Mouse (Mus musculus): ENCODE results near the gene Mroh2a. TPM values are rescaled to one million over a fixed set of nuclear protein-coding genes. Genes with fewer than 3 reads are reported as not detected.

Gene Mroh2a
- polyA plus RNA-seq, 1 experiment from 2014 or later, result 0.62 TPM

- Histone ChIP-seq H3K4me3 (ENCODE audit: control insufficient read depth in 1 of 2, insufficient read depth in 1 of 2, low read depth in 1 of 2, low read length in 2 of 2) (no peak overlapping the region), H3K9me3 (ENCODE audit: control insufficient read depth, low read length) (peaks cover 95% of the 10 kb centered on the region), H3K27me3 (ENCODE audit: control insufficient read depth, insufficient read depth, low read length) (no peaks in the 10 kb centered on the region), H3K4me1 (ENCODE audit: control insufficient read depth in 2 of 2, insufficient read depth in 2 of 2, low read length in 2 of 2) (no peaks in the 10 kb centered on the region), H3K4me2 (ENCODE audit: low read length) (no peak overlapping the region), H3K36me3 (ENCODE audit: control insufficient read depth, insufficient read depth, low read length) (no peaks in the 10 kb centered on the region), H3K27ac (replicated peaks in 1 of 2; ENCODE audit: control insufficient read depth in 1 of 2, insufficient read depth in 1 of 2, low read depth in 2 of 2, low read length in 2 of 2) (no peak overlapping the region), H3K9ac (ENCODE audit: low read length) (no peak overlapping the region)
- no peak for ATAC-seq (ENCODE audit: insufficient number of reproducible peaks, insufficient read depth, low FRiP score, low read depth)
- WGBS, result 69% methylated on average over 7 of the region's 7 CpGs
Observed at GRCm38 (mm10) chr1:88249596-88249995, 22.8 kb downstream of the Mroh2a start.

DNA sequence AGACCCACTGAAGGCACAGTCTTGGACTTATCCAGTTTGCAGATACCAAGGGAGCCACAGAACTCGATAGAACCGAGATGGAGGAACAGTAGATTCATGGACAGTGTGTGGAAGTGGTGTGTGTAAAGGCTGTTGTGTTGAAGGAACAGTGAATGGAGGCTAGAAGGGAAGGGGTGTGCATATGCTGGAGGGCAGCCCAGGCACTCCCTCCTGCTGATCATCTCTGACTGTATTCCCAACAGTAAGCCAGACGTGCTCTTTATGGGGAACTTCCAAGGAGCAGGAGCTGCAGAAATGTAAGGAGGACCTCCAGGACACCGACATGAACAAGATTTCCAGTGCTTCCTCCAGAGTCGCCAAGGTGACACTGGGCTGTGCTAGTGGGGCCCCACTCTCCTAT, 23.2 kb downstream of the Mroh2a start:
- no peak overlapping the region for H3K27ac ChIP-seq (replicated peaks in 1 of 2; ENCODE audit: control insufficient read depth in 1 of 2, insufficient read depth in 1 of 2, low read depth in 2 of 2, low read length in 2 of 2)
- no peak overlapping the region for H3K4me2 ChIP-seq (ENCODE audit: low read length)
- peaks cover 95% of the 10 kb centered on the region for H3K9me3 ChIP-seq (ENCODE audit: control insufficient read depth, low read length)
- WGBS, result 70% methylated on average over 5 of the region's 5 CpGs
- no peak overlapping the region for H3K9ac ChIP-seq (ENCODE audit: low read length)
- H3K27me3 ChIP-seq (ENCODE audit: control insufficient read depth, insufficient read depth, low read length), result no peaks in the 10 kb centered on the region
- H3K4me3 ChIP-seq (ENCODE audit: control insufficient read depth in 1 of 2, insufficient read depth in 1 of 2, low read depth in 1 of 2, low read length in 2 of 2), result no peak overlapping the region
- no peaks in the 10 kb centered on the region for H3K36me3 ChIP-seq (ENCODE audit: control insufficient read depth, insufficient read depth, low read length)
- no peak for ATAC-seq (ENCODE audit: insufficient number of reproducible peaks, insufficient read depth, low FRiP score, low read depth)
- no peaks in the 10 kb centered on the region for H3K4me1 ChIP-seq (ENCODE audit: control insufficient read depth in 2 of 2, insufficient read depth in 2 of 2, low read length in 2 of 2)

GRCm38 (mm10) chr1:88253106-88253505, 26.3 kb downstream of the Mroh2a start:
- Histone ChIP-seq H3K9ac (ENCODE audit: low read length) (no peak overlapping the region), H3K4me2 (ENCODE audit: low read length) (no peak overlapping the region), H3K36me3 (ENCODE audit: control insufficient read depth, insufficient read depth, low read length) (no peaks in the 10 kb centered on the region), H3K4me3 (ENCODE audit: control insufficient read depth in 1 of 2, insufficient read depth in 1 of 2, low read depth in 1 of 2, low read length in 2 of 2) (no peak overlapping the region), H3K27me3 (ENCODE audit: control insufficient read depth, insufficient read depth, low read length) (no peaks in the 10 kb centered on the region), H3K9me3 (ENCODE audit: control insufficient read depth, low read length) (peaks cover 87% of the 10 kb centered on the region), H3K27ac (replicated peaks in 1 of 2; ENCODE audit: control insufficient read depth in 1 of 2, insufficient read depth in 1 of 2, low read depth in 2 of 2, low read length in 2 of 2) (no peak overlapping the region), H3K4me1 (ENCODE audit: control insufficient read depth in 2 of 2, insufficient read depth in 2 of 2, low read length in 2 of 2) (no peaks in the 10 kb centered on the region)
- WGBS, result 70% methylated on average over 8 of the region's 8 CpGs
- no peak for ATAC-seq (ENCODE audit: insufficient number of reproducible peaks, insufficient read depth, low FRiP score, low read depth)

- Histone ChIP-seq H3K9me3 (ENCODE audit: control insufficient read depth, low read length) (peaks cover 82% of the 10 kb centered on the region), H3K27me3 (ENCODE audit: control insufficient read depth, insufficient read depth, low read length) (no peaks in the 10 kb centered on the region), H3K4me3 (ENCODE audit: control insufficient read depth in 1 of 2, insufficient read depth in 1 of 2, low read depth in 1 of 2, low read length in 2 of 2) (no peak overlapping the region), H3K4me2 (ENCODE audit: low read length) (no peak overlapping the region), H3K9ac (ENCODE audit: low read length) (no peak overlapping the region), H3K27ac (replicated peaks in 1 of 2; ENCODE audit: control insufficient read depth in 1 of 2, insufficient read depth in 1 of 2, low read depth in 2 of 2, low read length in 2 of 2) (no peak overlapping the region), H3K4me1 (ENCODE audit: control insufficient read depth in 2 of 2, insufficient read depth in 2 of 2, low read length in 2 of 2) (no peaks in the 10 kb centered on the region), H3K36me3 (ENCODE audit: control insufficient read depth, insufficient read depth, low read length) (no peaks in the 10 kb centered on the region)
- no peak for ATAC-seq (ENCODE audit: insufficient number of reproducible peaks, insufficient read depth, low FRiP score, low read depth)
- 61% methylated on average over 6 of the region's 6 CpGs for WGBS
Observed at GRCm38 (mm10) chr1:88253540-88253939, 26.8 kb downstream of the Mroh2a start.

DNA sequence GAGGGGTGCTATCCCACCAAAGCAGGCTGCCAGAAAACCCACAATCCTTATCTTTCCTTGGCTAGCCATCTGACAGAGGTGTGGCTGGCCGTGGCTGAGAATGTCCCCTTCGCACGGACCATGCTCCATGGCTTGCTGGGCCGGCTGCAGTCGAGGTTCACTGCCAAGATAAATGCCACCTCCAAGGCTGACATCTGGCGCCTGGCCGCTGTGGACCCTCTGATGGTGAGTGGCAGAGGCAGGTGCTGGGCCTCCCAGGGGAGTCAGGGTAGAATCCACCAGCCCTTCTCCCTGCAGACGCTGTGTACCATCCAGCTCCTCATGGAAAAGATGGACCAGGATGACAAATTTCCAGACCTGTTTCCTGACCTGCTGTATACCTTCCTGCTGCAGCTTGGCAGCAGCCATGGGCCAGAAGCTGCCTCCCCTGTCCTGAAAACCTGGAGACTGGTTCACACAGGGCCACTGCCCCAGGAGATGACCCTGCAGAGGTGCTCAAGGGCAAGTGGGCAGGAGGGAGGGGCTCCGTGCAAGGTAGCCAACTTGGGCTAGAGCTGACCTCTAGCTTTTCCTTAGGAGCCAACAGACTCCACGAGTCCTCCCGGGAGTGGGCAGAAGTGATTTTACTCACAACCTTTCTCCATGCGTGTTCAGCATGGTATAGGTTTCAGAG, 28.1 kb downstream of the Mroh2a start:
- H3K27ac ChIP-seq (replicated peaks in 1 of 2; ENCODE audit: control insufficient read depth in 1 of 2, insufficient read depth in 1 of 2, low read depth in 2 of 2, low read length in 2 of 2), result no peak overlapping the region
- H3K4me3 ChIP-seq (ENCODE audit: control insufficient read depth in 1 of 2, insufficient read depth in 1 of 2, low read depth in 1 of 2, low read length in 2 of 2), result no peak overlapping the region
- no peaks in the 10 kb centered on the region for H3K36me3 ChIP-seq (ENCODE audit: control insufficient read depth, insufficient read depth, low read length)
- H3K4me1 ChIP-seq (ENCODE audit: control insufficient read depth in 2 of 2, insufficient read depth in 2 of 2, low read length in 2 of 2), result peaks cover 6 to 7% of the 10 kb centered on the region in 2 experiments
- H3K4me2 ChIP-seq (ENCODE audit: low read length), result no peak overlapping the region
- no peaks in the 10 kb centered on the region for H3K27me3 ChIP-seq (ENCODE audit: control insufficient read depth, insufficient read depth, low read length)
- H3K9ac ChIP-seq (ENCODE audit: low read length), result no peak overlapping the region
- peak; percentile 1; the same call in 1 of the 2 replicates for ATAC-seq (ENCODE audit: insufficient number of reproducible peaks, insufficient read depth, low FRiP score, low read depth)
- WGBS, result 76% methylated on average over 12 of the region's 12 CpGs
- peaks cover 68% of the 10 kb centered on the region for H3K9me3 ChIP-seq (ENCODE audit: control insufficient read depth, low read length)

DNA sequence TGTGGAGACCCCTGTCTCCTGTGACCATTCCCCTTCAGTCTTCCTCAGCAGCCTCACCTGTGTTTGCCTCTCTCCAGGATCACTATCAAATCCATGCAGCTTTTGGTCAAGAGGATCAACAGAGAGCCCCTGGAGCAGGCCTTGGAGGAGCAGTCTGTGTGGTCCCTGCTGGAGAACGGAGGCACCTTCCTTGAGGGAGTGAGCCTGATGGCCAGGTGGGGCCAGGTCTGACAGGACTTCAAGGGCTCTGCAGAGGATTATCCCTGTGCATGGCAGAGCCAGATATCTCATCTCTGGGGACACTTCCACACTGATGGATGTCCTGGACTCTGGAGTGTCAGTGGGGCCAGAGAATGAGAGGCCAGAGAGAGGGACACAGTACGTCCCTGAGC, 28.7 kb downstream of the Mroh2a start:
- Histone ChIP-seq H3K4me2 (ENCODE audit: low read length) (no peak overlapping the region), H3K4me3 (ENCODE audit: control insufficient read depth in 1 of 2, insufficient read depth in 1 of 2, low read depth in 1 of 2, low read length in 2 of 2) (no peak overlapping the region), H3K9me3 (ENCODE audit: control insufficient read depth, low read length) (peaks cover 63% of the 10 kb centered on the region), H3K36me3 (ENCODE audit: control insufficient read depth, insufficient read depth, low read length) (peaks cover 5% of the 10 kb centered on the region; the same call in 1 of the 2 replicates), H3K27ac (replicated peaks in 1 of 2; ENCODE audit: control insufficient read depth in 1 of 2, insufficient read depth in 1 of 2, low read depth in 2 of 2, low read length in 2 of 2) (no peak overlapping the region), H3K4me1 (ENCODE audit: control insufficient read depth in 2 of 2, insufficient read depth in 2 of 2, low read length in 2 of 2) (peaks cover 6 to 7% of the 10 kb centered on the region in 2 experiments), H3K27me3 (ENCODE audit: control insufficient read depth, insufficient read depth, low read length) (no peaks in the 10 kb centered on the region), H3K9ac (ENCODE audit: low read length) (no peak overlapping the region)
- peak; percentile 0; the same call in 1 of the 2 replicates for ATAC-seq (ENCODE audit: insufficient number of reproducible peaks, insufficient read depth, low FRiP score, low read depth)
- 54% methylated on average over 2 of the region's 2 CpGs for WGBS

- H3K36me3 ChIP-seq (ENCODE audit: control insufficient read depth, insufficient read depth, low read length), result peaks cover 12% of the 10 kb centered on the region
- H3K27ac ChIP-seq (replicated peaks in 1 of 2; ENCODE audit: control insufficient read depth in 1 of 2, insufficient read depth in 1 of 2, low read depth in 2 of 2, low read length in 2 of 2), result no peak overlapping the region
- no peak overlapping the region for H3K9ac ChIP-seq (ENCODE audit: low read length)
- no peak for ATAC-seq (ENCODE audit: insufficient number of reproducible peaks, insufficient read depth, low FRiP score, low read depth)
- peaks cover 6 to 7% of the 10 kb centered on the region in 2 experiments for H3K4me1 ChIP-seq (ENCODE audit: control insufficient read depth in 2 of 2, insufficient read depth in 2 of 2, low read length in 2 of 2)
- no peak overlapping the region for H3K4me3 ChIP-seq (ENCODE audit: control insufficient read depth in 1 of 2, insufficient read depth in 1 of 2, low read depth in 1 of 2, low read length in 2 of 2)
- H3K4me2 ChIP-seq (ENCODE audit: low read length), result no peak overlapping the region
- no peaks in the 10 kb centered on the region for H3K27me3 ChIP-seq (ENCODE audit: control insufficient read depth, insufficient read depth, low read length)
- WGBS, result 74% methylated on average over 13 of the region's 13 CpGs
- H3K9me3 ChIP-seq (ENCODE audit: control insufficient read depth, low read length), result peaks cover 56% of the 10 kb centered on the region
Observed at GRCm38 (mm10) chr1:88255989-88256754, 29.4 kb downstream of the Mroh2a start.
